Mouse (Mus musculus) kidney, embryonic 16.5 days (tissue): ENCODE data around the gene Clmp. TPM values are rescaled to one million over a fixed set of nuclear protein-coding genes. Genes with fewer than 3 reads are reported as not detected.

Experiments
- ATAC-seq: fragments of 200-750 bp; cut with Nextera tagmentation; 2 replicates; pipeline ENCODE4 v1.8.0; 2017; ENCODE audit warnings: moderate TSS enrichment; ENCODE audit not compliant: low FRiP score, low TSS enrichment
- H3K27ac ChIP-seq: fragments of 300-500 bp; sonication (generic); 2 replicates; pipeline ENCODE4 v1.5.1; 2014; ENCODE audit warnings: low read length
- H3K27me3 ChIP-seq: fragments of 300-500 bp; sonication (generic); 2 replicates; pipeline ENCODE4 v1.6.1; 2014; ENCODE audit warnings: low read length, control low read depth, mixed read lengths; ENCODE audit not compliant: insufficient read depth
- H3K36me3 ChIP-seq: fragments of 300-500 bp; sonication (generic); 2 replicates; pipeline ENCODE4 v1.6.1; 2014; ENCODE audit warnings: low read length, control low read depth, mixed read lengths; ENCODE audit not compliant: insufficient read depth
- H3K4me1 ChIP-seq: fragments of 300-500 bp; sonication (generic); 2 replicates; pipeline ENCODE4 v1.6.1; 2014; ENCODE audit warnings: low read length, control low read depth, mixed read lengths; ENCODE audit not compliant: insufficient read depth
- H3K4me2 ChIP-seq: fragments of 300-500 bp; sonication (generic); replicated peaks from 2 replicates; pipeline ENCODE4 v1.6.1; 2014; ENCODE audit warnings: low read depth, low read length
- H3K4me3 ChIP-seq: fragments of 300-500 bp; sonication (generic); 2 replicates; pipeline ENCODE4 v1.5.1; 2014; ENCODE audit warnings: mild to moderate bottlenecking, low read length
- H3K9ac ChIP-seq: fragments of 300-500 bp; sonication (generic); replicated peaks from 2 replicates; pipeline ENCODE4 v1.6.1; 2014; ENCODE audit warnings: low read length
- H3K9me3 ChIP-seq: fragments of 300-500 bp; sonication (generic); 2 replicates; pipeline ENCODE4 v1.6.1; 2016; ENCODE audit warnings: low read length, control low read depth
- WGBS: fragments of 180-500 bp; shearing (Covaris S2); extraction: QIAGEN DNeasy Blood & Tissue Kit; methylation state at CpG from one replicate; pipeline ENCODE4 v1.1.7; 2014; 5-methylcytosine and 5-hydroxymethylcytosine counted together
- polyA plus RNA-seq: library from polyadenylated mRNA; unstranded; fragments of >200 nt; fragmentation: Nextera tagmentation; extraction: Ambion mirVana; gene quantifications from 2 replicates; pipeline ENCODE4 v1.2.1, GENCODE M21; 2015

The Clmp gene
- polyA plus RNA-seq, 1 experiment from 2014 or later, result 28.0 TPM

- Histone ChIP-seq H3K27ac (no peak overlapping the region; the same call in 1 of the 2 replicates), H3K9ac (no peak overlapping the region), H3K4me3 (no peak overlapping the region), H3K27me3 (no peaks in the 10 kb centered on the region), H3K4me1 (peaks cover 15% of the 10 kb centered on the region), H3K36me3 (no peaks in the 10 kb centered on the region), H3K4me2 (no peak overlapping the region), H3K9me3 (no peaks in the 10 kb centered on the region)
- no peak for ATAC-seq
- 39% methylated on average over 9 of the region's 9 CpGs for WGBS
Observed at GRCm38 (mm10) chr9:40746796-40747195, 61.0 kb downstream of the Clmp start.

- ATAC-seq, result no peak
- no peak overlapping the region for H3K4me3 ChIP-seq
- H3K4me2 ChIP-seq, result no peak overlapping the region
- H3K27ac ChIP-seq, result no peak overlapping the region
- no peaks in the 10 kb centered on the region for H3K27me3 ChIP-seq
- H3K9ac ChIP-seq, result no peak overlapping the region
- no peaks in the 10 kb centered on the region for H3K9me3 ChIP-seq
- H3K36me3 ChIP-seq, result no peaks in the 10 kb centered on the region
- 42% methylated on average over 9 of the region's 9 CpGs for WGBS
- H3K4me1 ChIP-seq, result peaks cover 15% of the 10 kb centered on the region
Observed at GRCm38 (mm10) chr9:40747249-40747648, 61.5 kb downstream of the Clmp start.

- no peak overlapping the region for H3K4me3 ChIP-seq
- H3K27ac ChIP-seq, result no peak overlapping the region
- no peaks in the 10 kb centered on the region for H3K9me3 ChIP-seq
- peak; percentile 53; the same call in 1 of the 2 replicates for ATAC-seq
- no peaks in the 10 kb centered on the region for H3K36me3 ChIP-seq
- 67% methylated on average over 8 of the region's 8 CpGs for WGBS
- peaks cover 9% of the 10 kb centered on the region for H3K4me1 ChIP-seq
- H3K27me3 ChIP-seq, result no peaks in the 10 kb centered on the region
- H3K9ac ChIP-seq, result no peak overlapping the region
- no peak overlapping the region for H3K4me2 ChIP-seq
Observed at GRCm38 (mm10) chr9:40749832-40750620, 64.3 kb downstream of the Clmp start.

- Histone ChIP-seq H3K9ac (no peak overlapping the region), H3K9me3 (no peaks in the 10 kb centered on the region), H3K27ac (no peak overlapping the region), H3K36me3 (no peaks in the 10 kb centered on the region), H3K4me3 (no peak overlapping the region), H3K4me1 (peaks cover 3% of the 10 kb centered on the region), H3K27me3 (no peaks in the 10 kb centered on the region), H3K4me2 (no peak overlapping the region)
- ATAC-seq, result 0 out of 2 replicates have a peak, but pooled peaks have one; percentile 17
- 35% methylated on average over 3 of the region's 3 CpGs for WGBS
Observed at GRCm38 (mm10) chr9:40751749-40752148, 66.0 kb downstream of the Clmp start.

- WGBS, result 22% methylated on average over 4 of the region's 4 CpGs
- no peak for ATAC-seq
- H3K9ac ChIP-seq, result no peak overlapping the region
- H3K4me3 ChIP-seq, result no peak overlapping the region
- no peak overlapping the region for H3K27ac ChIP-seq
- H3K27me3 ChIP-seq, result no peaks in the 10 kb centered on the region
- H3K36me3 ChIP-seq, result no peaks in the 10 kb centered on the region
- H3K4me2 ChIP-seq, result peak overlapping the region; percentile 60
- H3K9me3 ChIP-seq, result no peaks in the 10 kb centered on the region
- peaks cover 13% of the 10 kb centered on the region for H3K4me1 ChIP-seq
Observed at GRCm38 (mm10) chr9:40756401-40756800, 70.6 kb downstream of the Clmp start.

- H3K9ac ChIP-seq, result peak overlapping the region; percentile 26; the same call in 1 of the 2 replicates
- peak overlapping the region; percentile 60 for H3K4me2 ChIP-seq
- 21% methylated on average over 12 of the region's 12 CpGs for WGBS
- H3K36me3 ChIP-seq, result no peaks in the 10 kb centered on the region
- no peaks in the 10 kb centered on the region for H3K27me3 ChIP-seq
- no peak overlapping the region; the same call in 1 of the 2 replicates for H3K27ac ChIP-seq
- peak; percentile 87 for ATAC-seq
- peak overlapping the region; percentile 40 for H3K4me3 ChIP-seq
- H3K9me3 ChIP-seq, result no peaks in the 10 kb centered on the region
- peaks cover 13% of the 10 kb centered on the region for H3K4me1 ChIP-seq
Observed at GRCm38 (mm10) chr9:40757105-40757626, 71.4 kb downstream of the Clmp start.

GRCm38 (mm10) chr9:40757685-40758270, 72.0 kb downstream of the Clmp start:
- Histone ChIP-seq H3K4me2 (peak overlapping the region; percentile 60), H3K36me3 (no peaks in the 10 kb centered on the region), H3K9me3 (no peaks in the 10 kb centered on the region), H3K9ac (peak overlapping the region; percentile 58), H3K4me3 (peak overlapping the region; percentile 40), H3K27ac (peak overlapping the region; percentile 47; the same call in 1 of the 2 replicates), H3K4me1 (peaks cover 13% of the 10 kb centered on the region), H3K27me3 (no peaks in the 10 kb centered on the region)
- 10% methylated on average over 22 of the region's 22 CpGs for WGBS
- ATAC-seq, result peak; percentile 93

GRCm38 (mm10) chr9:40762354-40762753, 76.6 kb downstream of the Clmp start:
- H3K4me2 ChIP-seq, result no peak overlapping the region
- H3K36me3 ChIP-seq, result peaks cover 4% of the 10 kb centered on the region; the same call in 1 of the 2 replicates
- no peaks in the 10 kb centered on the region for H3K9me3 ChIP-seq
- H3K9ac ChIP-seq, result no peak overlapping the region
- peaks cover 9% of the 10 kb centered on the region for H3K4me1 ChIP-seq
- H3K27ac ChIP-seq, result no peak overlapping the region
- WGBS, result 90% methylated on average over 6 of the region's 6 CpGs
- H3K4me3 ChIP-seq, result no peak overlapping the region
- no peak for ATAC-seq
- no peaks in the 10 kb centered on the region for H3K27me3 ChIP-seq

GRCm38 (mm10) chr9:40764887-40765580, 79.3 kb downstream of the Clmp start:
- WGBS, result 80% methylated on average over 8 of the region's 9 CpGs
- H3K4me2 ChIP-seq, result no peak overlapping the region
- ATAC-seq, result no peak

More at GRCm38 (mm10) chr9:40764887-40765580, 79.3 kb downstream of the Clmp start:
- no peaks in the 10 kb centered on the region for H3K27me3 ChIP-seq
- peaks cover 4% of the 10 kb centered on the region; the same call in 1 of the 2 replicates for H3K36me3 ChIP-seq
- no peak overlapping the region for H3K4me3 ChIP-seq
- no peak overlapping the region for H3K9ac ChIP-seq
- H3K27ac ChIP-seq, result no peak overlapping the region
- peaks cover 4% of the 10 kb centered on the region; the same call in 1 of the 2 replicates for H3K4me1 ChIP-seq
- H3K9me3 ChIP-seq, result no peaks in the 10 kb centered on the region
